Mouse (Mus musculus): ENCODE results near the gene Hip1r.

Hip1r gene

DNA sequence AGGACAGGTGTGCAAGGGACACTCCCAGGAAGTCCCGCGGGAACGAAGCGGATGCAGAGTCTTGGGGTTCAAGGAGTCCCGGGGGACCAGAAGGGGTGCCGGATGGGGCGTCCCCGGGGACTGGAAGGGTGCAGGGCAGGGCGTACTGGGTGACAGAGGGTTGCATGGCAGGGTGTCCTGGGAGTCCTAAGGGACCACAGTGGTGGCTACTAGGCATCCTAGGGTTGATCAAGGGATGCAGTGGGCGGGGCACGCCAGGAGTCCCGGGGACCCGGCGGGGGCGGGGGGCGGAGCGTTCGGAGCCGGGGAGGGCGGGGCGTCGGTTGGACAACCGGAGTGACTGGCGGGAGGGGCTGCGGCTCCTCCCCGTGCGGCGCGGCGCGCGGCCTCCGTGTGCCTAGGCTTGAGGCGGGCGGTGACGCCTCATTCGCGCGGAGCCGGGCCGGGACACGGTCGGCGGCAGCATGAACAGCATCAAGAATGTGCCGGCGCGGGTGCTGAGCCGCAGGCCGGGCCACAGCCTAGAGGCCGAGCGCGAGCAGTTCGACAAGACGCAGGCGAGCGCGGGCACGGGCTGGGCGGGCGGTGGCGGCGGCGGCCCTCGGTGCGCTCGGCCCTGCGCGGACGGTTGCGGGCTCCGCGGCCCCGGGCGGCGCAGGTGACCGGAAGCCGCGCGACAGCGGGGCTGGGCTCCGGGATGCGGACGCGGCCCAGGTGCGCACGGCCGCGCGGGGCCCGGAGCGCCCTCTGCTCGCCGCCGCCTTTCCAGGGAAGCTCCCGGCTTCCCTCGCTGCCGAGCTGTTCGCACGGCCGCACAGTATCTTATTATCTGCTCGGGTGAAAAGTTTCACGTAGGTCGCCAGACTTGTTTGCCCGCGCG lies at the start of gene Hip1r:
Hip1r (plus strand) TSS at position 330 of the 880 bp plus-strand sequence.
- DNase-seq: peak; percentile 93

DNA sequence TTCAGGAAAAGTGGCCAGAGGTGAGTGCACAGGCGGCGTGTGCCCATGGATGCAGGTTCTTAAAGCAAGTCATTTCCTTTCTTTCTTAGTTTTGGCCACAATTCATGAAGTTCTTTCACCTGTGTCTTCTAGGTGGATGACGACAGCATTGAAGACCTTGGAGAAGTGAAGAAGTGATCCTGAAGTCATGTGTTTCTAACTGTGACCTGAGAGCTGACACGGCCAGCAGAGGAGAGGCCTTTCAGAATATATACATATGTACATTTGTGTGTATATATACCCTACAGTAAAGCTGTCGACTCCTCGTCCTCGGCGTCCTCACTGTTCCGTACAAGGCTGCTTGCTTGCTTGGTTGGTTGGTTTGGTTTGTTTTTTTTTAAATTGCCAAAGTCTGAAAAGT lies 46.3 kb upstream of the Hip1r start, which contains the start of gene Gm43518:
Gm43518 (plus strand) TSS at position 301 of the 400 bp plus-strand sequence.
- no peak for DNase-seq

DNA sequence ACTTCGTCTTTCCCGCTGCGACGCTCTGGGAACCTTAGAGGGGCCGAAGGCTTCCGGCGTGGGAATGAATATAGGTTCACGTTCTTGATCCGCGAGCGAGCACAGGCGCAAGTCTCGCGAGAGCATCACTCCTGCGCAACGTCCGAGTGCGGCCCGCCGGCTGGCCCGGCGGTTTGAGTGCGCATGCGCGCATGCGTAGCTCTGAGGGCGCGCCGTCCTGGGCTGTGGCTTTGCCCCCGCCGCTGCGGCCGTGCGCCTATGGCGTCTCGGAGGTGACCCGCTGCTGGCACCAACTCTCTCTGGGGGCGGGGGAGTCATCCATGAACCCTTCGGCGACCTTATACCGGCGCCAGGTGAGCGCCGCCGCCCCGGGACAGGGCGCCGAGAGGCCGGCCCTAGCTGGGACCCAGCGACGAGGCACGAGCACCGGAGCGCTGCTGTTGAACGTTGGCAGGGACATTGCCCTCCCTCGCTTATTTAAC lies 42.9 kb upstream of the Hip1r start, which contains the start of gene Ccdc62:
Ccdc62 (plus strand) TSS at position 172 of the 482 bp plus-strand sequence.
- peak; percentile 97 for DNase-seq

DNA sequence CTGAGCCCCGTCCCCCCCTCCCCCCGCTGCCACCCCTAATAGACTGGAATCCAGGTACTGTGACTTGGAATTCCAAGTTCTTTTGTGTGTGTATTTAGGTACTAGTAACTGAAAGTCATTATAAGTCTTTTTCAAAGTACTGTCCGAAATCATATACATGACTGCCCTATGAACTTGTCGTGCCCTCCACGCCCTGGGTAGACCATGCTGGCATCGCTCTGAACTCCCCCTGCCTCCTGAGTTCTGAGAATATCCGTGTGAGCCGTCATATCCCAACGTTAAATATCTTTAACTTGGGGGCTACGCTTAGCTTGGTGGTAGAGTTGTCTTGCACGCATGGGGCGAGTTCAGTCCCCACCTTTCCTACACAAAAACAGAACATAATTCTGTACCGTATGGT lies 42.3 kb upstream of the Hip1r start:
- no peak for DNase-seq

DNA sequence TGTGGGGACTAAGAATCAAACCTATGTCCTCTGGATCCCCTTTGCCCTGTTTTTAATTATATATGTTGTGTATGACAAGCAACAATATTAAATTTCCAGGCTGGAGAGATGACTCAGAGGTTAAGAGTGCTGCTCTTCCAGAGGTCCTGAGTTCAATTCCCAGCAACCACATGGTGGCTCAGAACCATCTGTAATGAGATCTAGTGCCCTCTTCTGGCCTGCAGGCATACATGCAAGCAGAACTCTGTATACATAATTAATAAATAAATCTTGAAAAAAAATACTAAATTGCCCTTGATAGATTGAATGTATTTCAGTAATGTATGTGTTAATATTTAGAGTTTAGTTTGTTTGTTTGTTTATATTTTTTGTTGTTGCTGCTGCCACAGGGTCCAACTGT lies 40.5 kb upstream of the Hip1r start:
- DNase-seq: no peak

DNA sequence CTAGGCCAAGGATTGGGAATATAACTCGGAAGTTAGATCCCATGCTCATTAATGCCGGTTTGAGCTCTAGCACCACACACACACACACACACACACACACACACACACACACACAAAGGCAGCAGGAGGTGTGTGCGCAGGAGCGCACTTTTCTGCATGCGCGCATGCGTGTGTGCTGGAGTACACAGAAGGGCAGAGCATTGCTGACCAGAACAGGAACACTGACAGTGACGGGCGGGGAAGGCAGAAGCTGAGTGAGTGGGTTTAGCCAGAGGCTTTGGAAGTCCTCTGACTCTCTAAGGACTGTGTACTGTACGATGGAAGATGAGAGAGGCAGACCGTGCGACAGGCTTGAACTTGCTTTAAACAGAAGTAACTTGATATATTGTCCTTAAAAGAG lies 39.9 kb upstream of the Hip1r start:
- DNase-seq: no peak

DNA sequence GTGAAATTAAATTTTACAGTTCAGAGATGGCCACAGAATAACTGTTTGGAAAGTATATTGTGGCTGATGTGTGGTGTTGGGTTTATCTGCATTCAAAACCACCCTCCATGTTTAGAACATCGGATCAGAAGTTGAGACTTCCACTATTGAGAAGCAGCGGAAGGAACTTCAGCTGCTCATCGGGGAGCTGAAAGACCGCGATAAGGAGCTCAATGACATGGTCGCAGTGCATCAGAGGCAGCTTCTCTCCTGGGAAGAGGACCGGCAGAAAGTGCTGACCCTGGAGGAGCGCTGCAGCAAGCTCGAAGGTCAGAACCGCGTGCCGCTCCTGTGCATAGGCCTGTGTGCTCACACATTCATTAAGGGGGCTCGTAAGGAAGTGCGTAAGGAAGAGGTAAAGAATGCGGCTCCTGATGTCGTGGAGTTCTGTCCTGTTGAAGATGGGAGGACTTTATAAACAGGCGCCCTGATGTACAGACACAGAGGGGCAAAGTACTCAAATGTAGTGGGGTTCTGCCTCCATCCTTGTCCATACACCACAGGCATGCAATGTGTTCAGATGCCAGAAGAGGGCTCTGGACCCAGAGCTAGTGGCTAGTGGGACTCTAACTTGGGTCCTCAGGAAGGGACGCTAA lies 39.4 kb upstream of the Hip1r start:
- peak; percentile 37 for DNase-seq

DNA sequence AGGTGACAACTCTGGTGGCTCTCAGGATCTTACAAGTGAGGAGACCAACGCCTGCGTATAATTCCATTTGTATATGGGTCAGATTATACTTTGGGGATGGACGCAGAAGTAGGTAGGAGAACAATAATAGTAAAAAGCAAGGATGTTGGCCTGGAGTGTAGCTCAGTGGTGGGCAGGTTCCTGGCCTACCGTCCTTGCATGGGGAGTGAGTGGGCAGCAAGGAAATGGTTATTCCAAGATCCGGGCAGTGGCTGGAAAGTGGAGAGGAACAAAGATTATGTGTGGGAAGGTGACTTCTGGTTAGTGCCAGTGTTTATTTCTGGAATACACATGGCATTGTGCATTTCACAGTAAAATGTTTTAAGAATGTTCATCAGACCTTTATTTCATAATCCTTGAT lies 37.5 kb upstream of the Hip1r start:
- DNase-seq: no peak

DNA sequence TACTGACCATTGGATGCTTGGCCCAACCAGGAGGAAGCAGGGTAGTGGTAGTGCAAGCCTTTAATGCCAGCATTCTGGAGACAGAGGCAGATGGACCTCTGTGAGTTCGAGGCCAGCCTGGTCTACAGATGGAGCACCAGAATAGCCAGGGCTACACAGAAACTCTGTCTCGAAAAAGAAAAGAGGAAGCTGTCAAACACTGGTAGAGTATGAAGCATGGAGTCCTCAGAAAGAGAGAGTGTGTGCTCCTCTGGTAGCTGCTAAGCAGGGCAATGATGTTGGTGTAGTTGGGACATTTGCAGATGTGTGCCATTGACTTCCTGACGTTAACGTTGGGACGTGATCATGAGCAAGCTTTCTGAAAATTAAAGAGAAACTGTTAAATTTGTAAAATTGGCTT lies 34.9 kb upstream of the Hip1r start:
- no peak for DNase-seq

DNA sequence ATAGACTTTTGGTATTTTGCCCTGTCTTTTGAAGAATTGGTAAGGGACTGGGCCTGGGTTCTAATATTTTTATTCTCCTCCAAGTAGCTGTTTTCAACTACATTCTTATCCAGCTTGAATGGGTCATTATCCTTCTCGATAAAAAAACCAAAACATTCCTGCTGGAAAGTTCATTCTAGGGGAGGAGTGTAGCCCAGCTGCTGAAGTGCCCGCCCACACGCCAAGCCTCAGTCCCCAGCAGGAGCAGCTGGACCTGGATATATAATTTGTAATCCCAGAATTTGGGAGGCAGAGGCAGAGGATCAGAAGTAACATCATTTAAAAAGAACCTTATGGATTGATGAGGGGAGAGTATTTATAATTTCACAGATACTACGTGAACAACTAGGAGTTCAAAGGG lies 26.9 kb upstream of the Hip1r start:
- DNase-seq: peak; percentile 41

DNA sequence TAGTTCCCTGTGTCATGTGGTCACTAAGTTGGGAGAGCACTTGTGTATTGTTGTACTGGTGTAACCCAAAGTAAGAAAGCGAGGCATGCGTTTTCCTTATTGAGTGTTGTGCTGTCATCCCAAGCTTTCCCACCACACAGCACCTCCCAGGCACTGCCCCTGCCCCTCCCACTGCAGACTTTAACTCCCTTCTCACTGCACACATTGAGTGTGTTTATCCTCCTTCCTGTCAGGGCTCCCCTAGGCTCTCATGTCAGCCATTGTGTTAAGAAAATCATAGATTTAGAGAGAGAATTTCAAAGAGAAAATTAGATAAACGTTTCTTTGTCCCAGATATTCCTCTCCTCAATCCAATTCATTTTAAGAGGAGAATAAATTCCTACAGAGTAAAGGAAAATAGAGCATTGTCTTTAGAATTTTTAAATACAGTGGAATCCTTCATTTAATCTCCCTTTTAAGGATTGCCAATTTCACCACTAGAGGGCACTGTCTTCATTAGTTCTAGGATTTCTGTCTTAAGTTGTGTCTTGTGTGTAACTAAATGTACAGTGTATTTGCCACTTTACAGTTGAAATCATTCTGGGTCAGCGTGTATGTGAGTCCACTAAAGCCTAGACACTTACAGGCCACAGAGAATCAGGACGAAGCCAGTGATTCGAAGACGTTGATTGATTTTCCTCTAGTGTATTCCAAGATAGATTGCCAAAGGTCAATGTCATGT lies 26.2 kb upstream of the Hip1r start:
- DNase-seq: peak; percentile 24

DNA sequence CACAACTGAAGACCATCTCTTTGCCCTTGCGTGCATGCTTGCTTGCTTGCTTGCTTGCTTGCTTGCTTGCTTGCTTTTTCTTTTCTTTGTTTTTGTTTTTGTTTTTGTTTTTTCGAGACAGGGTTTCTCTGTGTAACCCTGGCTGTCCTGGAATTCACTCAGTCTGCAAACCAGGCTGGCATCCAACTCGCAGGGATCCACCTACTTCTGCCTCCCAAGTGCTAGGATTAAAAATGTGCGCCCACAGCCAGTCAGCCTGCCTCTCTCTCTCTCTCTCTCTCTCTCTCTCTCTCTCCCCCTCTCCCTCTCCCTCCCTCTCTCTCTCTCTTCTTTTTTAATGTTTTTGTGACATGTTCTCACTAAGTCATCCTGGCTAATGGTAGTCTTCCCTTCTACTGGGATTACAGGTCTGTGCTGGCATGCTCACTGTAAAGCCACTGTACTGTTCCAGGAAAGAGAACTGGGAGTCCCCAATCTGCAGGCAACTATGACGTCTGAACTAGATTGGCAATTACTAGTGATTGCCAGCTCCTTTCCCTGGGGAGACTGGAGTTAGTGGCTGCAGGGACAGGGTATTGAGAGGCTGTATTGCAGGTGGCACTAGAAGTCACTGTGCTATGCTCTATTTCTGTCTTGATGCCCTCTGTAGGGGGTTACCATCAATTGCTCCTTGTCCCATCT lies 20.9 kb upstream of the Hip1r start:
- DNase-seq: no peak

DNA sequence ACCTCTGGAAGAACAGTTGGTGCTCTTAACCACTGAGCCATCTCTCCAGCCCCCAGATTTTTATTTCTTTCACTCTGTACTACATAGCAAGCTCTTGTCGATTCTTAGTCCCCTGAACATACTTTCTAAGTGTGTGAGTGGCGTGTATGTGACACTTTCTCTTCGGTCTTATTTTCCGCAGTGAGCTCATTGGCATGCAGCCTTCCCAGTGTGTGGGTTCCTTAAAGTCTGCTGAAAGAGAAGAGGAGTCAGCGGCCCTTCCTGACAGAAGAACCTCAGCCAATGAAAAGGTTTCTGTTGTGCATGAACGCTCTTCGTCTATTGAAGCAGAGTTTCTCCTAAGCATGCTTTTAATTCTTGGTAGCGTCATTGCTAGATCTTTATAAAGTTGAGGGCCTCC lies 16.2 kb upstream of the Hip1r start:
- no peak for DNase-seq

DNA sequence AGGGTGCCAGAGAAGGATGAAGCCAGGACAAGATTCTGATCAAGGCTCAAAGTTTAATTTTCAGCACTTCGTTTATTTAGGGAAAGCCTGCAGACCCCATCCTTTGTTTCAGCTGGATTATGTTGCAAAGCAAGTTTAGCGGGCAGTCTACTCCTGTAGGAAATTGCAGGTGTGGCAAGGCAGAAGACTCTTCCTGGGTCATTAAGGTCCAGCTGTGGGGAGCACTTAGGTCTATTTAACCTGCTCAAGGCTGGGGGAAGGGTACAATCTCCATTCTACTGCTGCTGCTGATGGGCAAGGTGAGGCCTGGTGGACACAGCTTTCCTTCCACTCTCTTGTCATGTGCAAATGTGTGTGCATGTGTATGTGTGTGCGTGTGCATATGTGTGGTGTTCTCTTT lies 14.4 kb upstream of the Hip1r start:
- DNase-seq: no peak

DNA sequence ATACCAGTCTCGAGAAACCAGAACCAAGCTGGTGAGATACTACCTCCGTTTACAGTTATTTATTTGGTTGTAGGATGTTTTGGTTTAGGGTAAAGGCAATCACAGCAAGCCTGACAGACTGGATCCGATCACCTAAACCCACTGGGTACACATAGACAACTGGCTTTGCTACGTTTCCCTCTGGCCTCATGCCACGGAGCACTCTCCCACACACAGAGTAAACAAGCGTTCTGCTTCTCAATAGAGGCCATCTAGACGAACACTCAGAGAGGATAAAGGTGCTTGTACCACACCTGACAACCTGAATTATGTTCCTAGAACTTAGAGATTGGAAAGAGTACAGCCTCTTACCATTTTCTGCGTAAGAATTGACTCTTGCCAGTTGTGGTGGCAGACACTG lies 13.3 kb upstream of the Hip1r start:
- no peak for DNase-seq

DNA sequence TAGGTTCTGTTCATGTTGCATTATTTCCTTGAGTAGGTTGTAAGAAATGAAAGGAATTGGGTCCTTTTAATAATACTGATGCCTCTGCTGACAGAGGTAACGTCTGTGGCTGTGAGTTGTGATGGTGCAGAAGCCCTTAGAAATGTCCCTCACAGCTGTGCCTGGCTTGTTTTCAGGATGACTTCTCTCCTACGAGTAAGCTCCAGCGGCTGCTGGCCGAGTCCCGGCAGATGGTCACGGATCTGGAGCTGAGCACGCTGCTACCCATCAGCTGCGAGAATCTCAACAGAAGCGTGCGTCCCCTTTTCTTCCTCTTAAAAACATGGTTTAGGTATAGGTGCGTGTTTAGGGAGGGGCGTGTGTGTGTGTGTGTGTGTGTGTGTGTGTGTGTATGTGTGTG lies 12.4 kb upstream of the Hip1r start:
- no peak for DNase-seq

DNA sequence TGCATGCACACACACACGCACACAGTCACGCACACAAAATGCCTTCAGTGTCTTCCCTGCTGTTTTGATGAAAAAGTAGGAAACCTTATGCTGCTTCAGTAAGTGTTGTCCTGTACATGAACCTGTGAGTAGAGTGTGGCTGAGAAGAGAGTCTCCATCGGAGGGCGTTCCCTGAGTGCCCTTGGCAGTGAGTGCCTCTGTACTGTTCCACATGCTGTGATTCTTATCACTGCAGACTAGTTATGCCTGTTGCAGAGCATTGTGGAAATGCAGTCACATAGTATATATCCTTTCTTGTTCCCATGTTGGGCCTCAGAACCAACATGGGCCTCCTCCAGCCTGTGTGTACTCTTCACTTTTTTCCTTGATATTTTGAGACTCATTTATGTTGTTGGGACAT lies 9.2 kb upstream of the Hip1r start:
- no peak for DNase-seq

DNA sequence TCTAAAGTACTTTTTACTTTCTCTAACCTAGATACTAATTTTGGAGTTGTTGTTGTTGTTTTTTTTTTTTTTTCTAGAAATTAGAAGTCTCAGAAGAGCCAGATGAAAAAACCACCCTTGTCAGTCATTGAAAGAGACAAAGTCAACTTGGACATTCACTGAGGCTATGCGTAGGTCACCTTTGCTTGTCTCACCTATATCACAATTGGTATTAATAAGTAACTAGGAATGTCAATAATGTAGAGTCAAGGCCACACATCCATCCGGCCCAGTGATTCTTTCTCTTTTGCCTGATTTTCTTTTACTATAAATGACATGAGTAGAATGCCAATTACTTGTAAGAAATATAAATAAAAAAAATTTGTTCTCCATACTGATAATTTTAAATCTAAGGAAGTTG lies 6.7 kb upstream of the Hip1r start:
- DNase-seq: no peak

DNA sequence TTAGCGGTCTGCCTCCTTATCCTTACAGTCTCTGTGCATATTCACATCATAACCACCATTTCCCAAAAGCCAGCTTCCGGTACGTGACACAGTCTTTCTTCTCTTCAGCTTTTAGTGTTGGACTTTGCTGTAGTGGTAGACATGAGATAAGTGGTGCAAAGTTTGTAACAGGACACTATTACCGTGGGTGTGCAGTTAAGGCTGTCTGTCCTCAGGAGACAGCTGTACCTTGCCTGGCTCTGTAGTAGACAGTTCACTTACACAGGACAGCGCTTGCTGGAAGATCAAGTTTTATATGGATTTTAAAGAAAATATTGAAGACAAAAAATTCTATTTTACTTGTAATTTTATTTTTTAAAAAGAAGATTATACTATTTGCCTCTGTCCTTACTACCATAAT lies 5.0 kb upstream of the Hip1r start:
- DNase-seq: no peak

DNA sequence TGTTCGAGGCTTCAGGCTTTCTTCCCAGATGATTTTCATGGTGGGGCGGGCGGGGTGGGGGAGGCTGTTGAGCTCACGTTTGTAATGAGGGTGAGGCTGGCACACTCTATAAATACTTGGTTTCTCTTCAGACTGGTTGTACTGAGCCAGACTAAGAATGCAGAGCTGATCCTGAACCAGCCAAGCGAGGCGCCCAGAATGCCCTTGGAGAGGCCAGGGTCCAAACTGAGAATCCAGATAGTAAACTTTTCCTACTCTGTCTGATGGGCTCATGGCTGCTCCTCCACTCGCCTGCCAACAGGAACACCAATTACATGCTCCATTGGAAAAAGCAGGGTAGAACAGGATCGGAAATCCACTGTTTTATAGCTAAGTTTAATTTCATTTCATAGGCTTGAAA lies 4.2 kb upstream of the Hip1r start:
- DNase-seq: peak; percentile 61

DNA sequence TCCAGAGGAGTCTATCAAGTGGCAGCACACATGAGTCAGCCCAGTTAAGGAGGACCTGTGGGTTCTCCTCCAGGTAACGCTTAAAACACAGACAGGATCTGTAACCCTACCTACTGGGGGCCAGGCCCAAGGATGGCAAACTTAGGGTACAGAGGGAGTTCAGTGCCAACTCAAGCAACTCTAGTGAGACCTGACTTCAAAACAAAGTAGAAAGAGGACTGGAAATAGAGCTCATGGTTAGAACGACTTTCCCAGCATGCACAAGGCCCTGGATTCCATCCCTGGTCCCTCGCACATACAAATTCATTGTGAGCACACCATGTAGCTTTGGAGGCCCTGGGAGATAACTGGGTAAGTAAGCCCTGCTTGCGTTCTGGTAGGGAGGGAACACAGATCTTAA lies 2.9 kb upstream of the Hip1r start:
- DNase-seq: no peak

DNA sequence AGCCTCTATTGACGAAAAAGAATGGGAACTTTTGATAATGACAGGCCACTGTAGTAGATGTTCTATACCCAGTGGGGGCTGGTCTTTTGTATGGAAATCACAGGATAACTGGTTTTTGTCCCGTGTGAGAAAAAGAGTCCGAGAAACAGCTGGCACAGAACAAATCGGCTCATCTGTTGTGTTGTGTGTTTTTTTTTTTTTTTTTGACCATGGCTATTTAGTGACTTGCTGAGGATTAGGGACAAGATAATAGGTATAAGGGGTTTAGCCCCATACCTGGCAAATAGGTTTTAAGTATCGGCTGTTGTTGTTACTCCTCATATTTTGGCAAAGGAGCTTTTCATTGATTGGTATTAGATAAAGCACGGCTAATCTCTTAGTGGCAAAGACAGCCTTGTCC lies 975 bp upstream of the Hip1r start:
- DNase-seq: no peak

DNA sequence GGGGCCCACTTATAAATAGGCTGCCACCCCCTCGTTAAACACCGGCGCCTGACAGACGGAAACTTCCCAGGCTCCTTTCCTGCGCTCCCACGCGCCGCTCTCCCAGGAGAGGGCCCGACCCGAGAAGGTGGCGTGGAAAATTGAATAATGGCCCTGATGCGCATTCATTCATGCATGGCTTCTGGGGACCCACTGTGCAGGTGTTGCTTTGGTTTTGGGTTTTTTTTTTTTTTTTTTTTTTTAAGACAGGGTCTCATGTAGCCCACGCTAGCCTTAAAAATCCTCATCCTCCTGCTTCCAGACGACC lies 704 bp downstream of the Hip1r start:
- no peak for DNase-seq

Data from kidney, postnatal 10 days (tissue).